Mouse (Mus musculus) brain, embryonic 14.5 days (tissue): ENCODE results near the gene Swap70.

Source experiments
- CTCF ChIP-seq: fragments of 200-500 bp; IDR thresholded peaks from 2 replicates; pipeline ENCODE4 v1.5.1; 2012; ENCODE audit warnings: inconsistent platforms, mild to moderate bottlenecking, moderate library complexity, borderline replicate concordance; ENCODE audit not compliant: insufficient read depth, insufficient read length; ENCODE audit errors: extremely low read depth
- POLR2A ChIP-seq: fragments of 200-500 bp; IDR thresholded peaks from 2 replicates; pipeline ENCODE4 v1.6.1; 2012; ENCODE audit warnings: mild to moderate bottlenecking, inconsistent platforms, borderline replicate concordance; ENCODE audit not compliant: poor library complexity, insufficient read depth, insufficient read length, severe bottlenecking; ENCODE audit errors: extremely low read depth

DNA sequence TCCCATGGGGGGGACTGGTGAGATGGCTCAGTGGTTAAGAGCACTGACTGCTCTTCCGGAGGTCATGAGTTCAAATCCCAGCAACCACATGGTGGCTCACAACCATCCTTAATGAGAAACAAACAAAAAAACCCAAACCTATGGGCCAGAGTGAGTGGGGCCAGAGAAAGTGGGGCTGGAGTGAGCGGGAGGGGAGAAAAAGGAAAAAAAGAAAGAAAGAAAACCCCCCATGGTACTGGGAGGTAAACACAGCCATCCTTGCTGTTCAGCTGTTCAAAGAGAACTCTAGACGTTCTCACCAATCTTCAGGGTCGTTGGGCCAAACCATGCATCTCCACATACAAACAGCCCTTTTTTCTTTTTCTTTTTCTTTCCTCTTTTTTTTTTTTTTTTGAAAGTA is 18.1 kb downstream of the Swap70 start:
- TF ChIP-seq CTCF (no peak), POLR2A (no peak)
